Mouse (Mus musculus): ENCODE data around the gene Nkx1-2. TPM values are rescaled to one million over a fixed set of nuclear protein-coding genes. Genes with fewer than 3 reads are reported as not detected.

Nkx1-2 gene
- total RNA-seq, 1 experiment: 0.80 TPM

- in situ Hi-C loops (cut with MboI; ENCODE audit: low sequenced_read_pairs in 2 of 2, unreplicated experiment in 2 of 2): no loop called here
Observed at GRCm38 (mm10) chr7:132587167-132587566, 12.3 kb downstream of the Nkx1-2 start.

DNA sequence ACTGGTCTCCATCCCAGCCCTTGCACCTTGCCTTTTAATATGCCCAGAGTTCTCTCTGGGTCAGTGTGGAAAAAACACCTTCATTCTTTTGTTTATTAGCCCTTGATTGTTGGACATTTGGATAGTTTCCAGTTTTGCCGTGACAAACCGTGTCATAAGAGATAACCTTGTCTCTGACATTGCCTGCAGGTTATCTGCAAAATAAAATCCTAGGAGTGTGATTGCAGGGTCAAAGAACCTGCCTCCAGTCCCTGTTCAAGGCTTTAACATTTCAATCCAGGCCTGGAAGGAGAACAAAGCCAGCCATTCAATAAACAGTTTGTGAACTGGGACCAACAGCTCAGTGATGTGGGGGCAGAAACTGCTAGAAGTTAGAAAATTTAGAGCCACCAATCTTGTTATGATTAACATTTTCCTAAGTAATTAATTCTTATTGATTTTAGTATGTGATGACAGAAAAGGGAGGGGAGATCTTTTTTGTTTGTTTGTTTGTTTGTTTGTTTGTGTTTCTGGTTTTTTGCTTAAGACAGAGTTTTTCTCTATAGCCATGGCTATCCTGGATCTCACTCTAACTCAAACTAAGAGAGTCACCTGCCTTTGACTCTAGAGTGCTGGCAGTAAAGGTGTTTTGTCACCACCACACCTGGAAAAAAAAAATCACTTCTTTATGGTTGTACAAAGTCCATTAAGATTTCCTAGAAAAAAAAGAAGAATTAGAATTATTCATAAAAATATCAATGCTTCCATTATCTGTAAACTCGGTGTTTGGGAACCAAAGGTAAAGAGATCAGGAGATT, 13.5 kb downstream of the Nkx1-2 start:
- peaks cover 0 to 2% of the 10 kb centered on the region in 2 experiments; a peak in 1 of 4 replicates for H3K4me1 ChIP-seq (ENCODE audit: control insufficient read depth in 2 of 2, insufficient read depth in 2 of 2, low read length in 2 of 2, poor library complexity in 1 of 2)
- no peaks in the 10 kb centered on the region for H3K36me3 ChIP-seq (ENCODE audit: control insufficient read depth, insufficient read depth, low read length, poor library complexity, severe bottlenecking)
- no peak for TF ChIP-seq ZC3H11A (IDR thresholded peaks at IDR 0.05; ENCODE audit: borderline replicate concordance, low read depth, low read length)
- TF ChIP-seq CHD2 (IDR thresholded peaks at IDR 0.05; ENCODE audit: low read depth, low read length): no peak
- TF ChIP-seq MAFK (IDR thresholded peaks at IDR 0.05; ENCODE audit: insufficient read depth, low read depth, low read length): no peak
- no peak for TF ChIP-seq HCFC1 (IDR thresholded peaks at IDR 0.05; ENCODE audit: borderline replicate concordance, insufficient read depth, low read length)
- no peak overlapping the region for H3K9ac ChIP-seq (ENCODE audit: insufficient read depth, low read depth, low read length, poor library complexity, severe bottlenecking)
- no peak overlapping the region for H3K27ac ChIP-seq (ENCODE audit: insufficient read depth, low read depth, low read length, poor library complexity, severe bottlenecking)
- in situ Hi-C loops (cut with MboI; ENCODE audit: low sequenced_read_pairs in 2 of 2, unreplicated experiment in 2 of 2): no loop called here
- no peak for DNase-seq (ENCODE audit: low read depth, low spot score)
- H3K9me3 ChIP-seq (ENCODE audit: control insufficient read depth, insufficient read depth, low read depth, low read length): no peaks in the 10 kb centered on the region
- no peak overlapping the region for H3K4me3 ChIP-seq (ENCODE audit: insufficient read depth in 1 of 2, low read depth in 1 of 2, low read length in 2 of 2, poor library complexity in 1 of 2, severe bottlenecking in 1 of 2)

More at GRCm38 (mm10) chr7:132587167-132587566, 12.3 kb downstream of the Nkx1-2 start:
- no peak for DNase-seq (ENCODE audit: low read depth, low spot score)
- Histone ChIP-seq H3K4me3 (ENCODE audit: insufficient read depth in 1 of 2, low read depth in 1 of 2, low read length in 2 of 2, poor library complexity in 1 of 2, severe bottlenecking in 1 of 2) (no peak overlapping the region), H3K9me3 (ENCODE audit: control insufficient read depth, insufficient read depth, low read depth, low read length) (no peaks in the 10 kb centered on the region), H3K4me1 (ENCODE audit: control insufficient read depth in 2 of 2, insufficient read depth in 2 of 2, low read length in 2 of 2, poor library complexity in 1 of 2) (peaks cover 0 to 2% of the 10 kb centered on the region in 2 experiments; a peak in 1 of 4 replicates), H3K36me3 (ENCODE audit: control insufficient read depth, insufficient read depth, low read length, poor library complexity, severe bottlenecking) (no peaks in the 10 kb centered on the region), H3K27ac (ENCODE audit: insufficient read depth, low read depth, low read length, poor library complexity, severe bottlenecking) (no peak overlapping the region), H3K9ac (ENCODE audit: insufficient read depth, low read depth, low read length, poor library complexity, severe bottlenecking) (no peak overlapping the region)
- TF ChIP-seq MAFK (IDR thresholded peaks at IDR 0.05; ENCODE audit: insufficient read depth, low read depth, low read length): no peak
- no peak for TF ChIP-seq ZC3H11A (IDR thresholded peaks at IDR 0.05; ENCODE audit: borderline replicate concordance, low read depth, low read length)
- no peak for TF ChIP-seq CHD2 (IDR thresholded peaks at IDR 0.05; ENCODE audit: low read depth, low read length)
- no peak for TF ChIP-seq ZNF384 (IDR thresholded peaks at IDR 0.05; ENCODE audit: low read depth, low read length)
- no peak for TF ChIP-seq HCFC1 (IDR thresholded peaks at IDR 0.05; ENCODE audit: borderline replicate concordance, insufficient read depth, low read length)

GRCm38 (mm10) chr7:132581441-132581840, 18.0 kb downstream of the Nkx1-2 start:
- Histone ChIP-seq H3K9ac (ENCODE audit: insufficient read depth, low read depth, low read length, poor library complexity, severe bottlenecking) (no peak overlapping the region), H3K4me3 (ENCODE audit: insufficient read depth in 1 of 2, low read depth in 1 of 2, low read length in 2 of 2, poor library complexity in 1 of 2, severe bottlenecking in 1 of 2) (no peak overlapping the region), H3K27ac (ENCODE audit: insufficient read depth, low read depth, low read length, poor library complexity, severe bottlenecking) (no peak overlapping the region), H3K4me1 (ENCODE audit: control insufficient read depth in 2 of 2, insufficient read depth in 2 of 2, low read length in 2 of 2, poor library complexity in 1 of 2) (peaks cover 0 to 2% of the 10 kb centered on the region in 2 experiments; a peak in 1 of 4 replicates), H3K36me3 (ENCODE audit: control insufficient read depth, insufficient read depth, low read length, poor library complexity, severe bottlenecking) (no peaks in the 10 kb centered on the region), H3K9me3 (ENCODE audit: control insufficient read depth, insufficient read depth, low read depth, low read length) (no peaks in the 10 kb centered on the region)
- in situ Hi-C loops (cut with MboI; ENCODE audit: low sequenced_read_pairs in 2 of 2, unreplicated experiment in 2 of 2): no loop called here
- no peak for DNase-seq (ENCODE audit: low read depth, low spot score)
- TF ChIP-seq CHD2 (IDR thresholded peaks at IDR 0.05; ENCODE audit: low read depth, low read length) (no peak), ZNF384 (IDR thresholded peaks at IDR 0.05; ENCODE audit: low read depth, low read length) (no peak), HCFC1 (IDR thresholded peaks at IDR 0.05; ENCODE audit: borderline replicate concordance, insufficient read depth, low read length) (no peak), MAFK (IDR thresholded peaks at IDR 0.05; ENCODE audit: insufficient read depth, low read depth, low read length) (no peak), ZC3H11A (IDR thresholded peaks at IDR 0.05; ENCODE audit: borderline replicate concordance, low read depth, low read length) (no peak)

GRCm38 (mm10) chr7:132580511-132580910, 18.9 kb downstream of the Nkx1-2 start:
- in situ Hi-C loops (cut with MboI; ENCODE audit: low sequenced_read_pairs in 2 of 2, unreplicated experiment in 2 of 2): no loop called here
- H3K4me3 ChIP-seq (ENCODE audit: insufficient read depth in 1 of 2, low read depth in 1 of 2, low read length in 2 of 2, poor library complexity in 1 of 2, severe bottlenecking in 1 of 2): no peak overlapping the region
- no peak overlapping the region for H3K27ac ChIP-seq (ENCODE audit: insufficient read depth, low read depth, low read length, poor library complexity, severe bottlenecking)
- no peak overlapping the region for H3K9ac ChIP-seq (ENCODE audit: insufficient read depth, low read depth, low read length, poor library complexity, severe bottlenecking)
- no peaks in the 10 kb centered on the region for H3K9me3 ChIP-seq (ENCODE audit: control insufficient read depth, insufficient read depth, low read depth, low read length)
- no peaks in the 10 kb centered on the region for H3K36me3 ChIP-seq (ENCODE audit: control insufficient read depth, insufficient read depth, low read length, poor library complexity, severe bottlenecking)
- TF ChIP-seq ZC3H11A (IDR thresholded peaks at IDR 0.05; ENCODE audit: borderline replicate concordance, low read depth, low read length): no peak
- no peak for TF ChIP-seq CHD2 (IDR thresholded peaks at IDR 0.05; ENCODE audit: low read depth, low read length)
- TF ChIP-seq HCFC1 (IDR thresholded peaks at IDR 0.05; ENCODE audit: borderline replicate concordance, insufficient read depth, low read length): no peak
- no peak for TF ChIP-seq ZNF384 (IDR thresholded peaks at IDR 0.05; ENCODE audit: low read depth, low read length)
- no peak for TF ChIP-seq MAFK (IDR thresholded peaks at IDR 0.05; ENCODE audit: insufficient read depth, low read depth, low read length)
- DNase-seq (ENCODE audit: low read depth, low spot score): no peak
- peaks cover 0 to under 1% of the 10 kb centered on the region in 2 experiments; a peak in 1 of 4 replicates for H3K4me1 ChIP-seq (ENCODE audit: control insufficient read depth in 2 of 2, insufficient read depth in 2 of 2, low read length in 2 of 2, poor library complexity in 1 of 2)

Data from ES-E14 (cell line).